Mouse (Mus musculus) olfactory bulb, adult 2 months (tissue): Measurements from ENCODE around the gene Rsu1.

ENCODE experiments used
- CTCF ChIP-seq: fragments of 200-500 bp; IDR thresholded peaks from 2 replicates; pipeline ENCODE4 v1.5.1; 2012; ENCODE audit warnings: low read depth, mild to moderate bottlenecking, low read length, moderate library complexity; ENCODE audit not compliant: insufficient read depth
- POLR2A ChIP-seq: fragments of 200-500 bp; IDR thresholded peaks from 2 replicates; pipeline ENCODE4 v1.6.1; 2012; ENCODE audit warnings: mild to moderate bottlenecking, low read depth, low read length, moderate library complexity; ENCODE audit not compliant: insufficient read depth

DNA sequence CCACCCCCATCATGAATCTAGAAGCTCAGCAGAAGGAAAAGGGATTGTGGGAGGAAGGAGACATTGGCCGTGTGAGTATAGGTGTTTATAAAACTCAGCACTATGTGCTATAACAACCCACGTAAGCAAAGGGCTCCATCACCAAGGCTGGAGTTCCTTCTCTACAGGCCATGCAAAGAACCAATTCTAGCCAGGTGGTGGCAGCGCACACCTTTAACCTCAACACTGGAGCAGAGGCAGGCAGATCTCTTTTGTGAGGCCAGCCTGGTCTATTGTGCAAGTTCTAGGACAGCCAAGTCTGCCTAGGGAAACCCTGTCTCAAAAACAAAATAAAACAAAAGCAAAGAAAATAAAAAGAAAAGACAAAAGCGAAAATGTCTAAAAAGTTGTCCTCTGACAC is 231.4 kb downstream of the Rsu1 start:
- TF ChIP-seq CTCF (no peak), POLR2A (no peak)
